Mouse (Mus musculus) lung, postnatal 4 days (tissue): ENCODE results near the gene Efcab8.
"Not testable (repeated sequence)": the region's sequence is repeated elsewhere in the genome, so short reads cannot be mapped to it uniquely, and the experiment has no call there.

ENCODE experiments used
- DNase-seq, 2 experiments: peaks; one replicate each; pipeline ENCODE4 v3.0.0; 2021

Efcab8 gene

GRCm38 (mm10) chr2:153779394-153779981 is at the start of gene Efcab8:
TSS of gene Efcab8 (plus strand) at chr2:153779931.
- no peak for DNase-seq

DNA sequence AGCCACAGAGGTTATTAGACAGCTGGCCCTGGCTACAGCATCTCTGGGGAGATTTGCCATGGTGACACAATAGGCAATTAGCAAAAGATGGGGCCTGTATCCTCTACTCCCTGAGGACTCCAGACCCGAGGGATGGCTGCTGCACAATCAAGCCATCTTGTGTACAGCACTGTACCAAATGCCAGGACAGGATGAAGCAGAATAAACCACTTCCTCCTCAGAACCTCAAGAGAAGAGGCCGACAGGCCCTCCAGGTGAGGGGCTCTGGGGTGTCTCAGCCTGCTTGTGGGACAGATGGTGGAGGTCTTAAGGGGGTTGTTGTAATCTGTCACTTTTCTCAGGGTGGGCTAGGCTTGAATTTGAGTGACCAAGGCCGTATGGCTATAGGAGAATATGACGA is 45.7 kb upstream of the Efcab8 start:
- DNase-seq: no peak

DNA sequence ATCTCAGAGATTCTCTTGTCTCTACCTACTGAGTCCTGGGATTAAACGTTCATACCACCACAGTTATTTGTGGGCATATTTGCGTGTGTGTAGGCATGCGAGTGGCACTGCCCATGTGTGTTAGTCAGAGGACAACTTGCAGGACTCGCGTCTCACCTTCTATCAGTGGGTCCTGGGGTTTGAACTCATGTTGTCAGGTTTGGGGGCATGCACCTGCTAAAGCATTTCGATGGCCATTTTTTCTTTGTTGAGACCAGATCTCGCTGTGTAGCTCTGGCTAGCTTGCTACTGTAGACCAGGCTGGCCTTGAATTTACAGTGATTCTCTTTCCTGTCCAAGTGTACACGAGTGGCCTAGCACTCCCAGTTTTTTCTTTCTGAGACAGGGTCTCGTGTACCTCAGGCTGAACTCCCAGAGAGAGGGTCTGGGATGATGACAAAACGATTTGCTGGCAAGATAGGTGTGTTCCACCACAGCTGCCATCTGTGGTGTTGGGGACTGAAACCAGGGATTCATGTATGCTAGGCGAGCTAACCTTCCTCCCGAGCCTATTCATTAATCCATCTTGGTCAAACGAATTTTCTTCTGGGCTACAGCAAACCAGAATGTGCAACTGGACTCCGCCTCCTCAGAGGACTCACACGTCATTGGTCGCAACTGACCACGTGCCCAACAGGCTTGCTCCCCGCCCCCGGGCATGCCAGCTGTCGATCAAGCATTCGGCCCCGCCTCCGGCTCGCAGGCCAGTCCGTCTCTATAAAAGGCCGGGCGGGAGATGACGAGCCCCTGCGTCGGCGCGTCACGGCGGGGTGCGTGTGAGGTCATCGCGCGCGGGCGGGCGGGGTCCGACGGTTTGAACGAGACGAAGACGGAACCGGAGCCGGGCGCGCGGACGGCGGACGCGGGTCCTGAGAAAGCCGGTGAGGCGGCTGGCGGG is 39.0 kb upstream of the Efcab8 start, which contains the start of gene Mapre1:
Gene Mapre1, plus strand, starts transcription at position 775 of the 937 bp plus-strand sequence.
- peak; percentile 100 for DNase-seq

DNA sequence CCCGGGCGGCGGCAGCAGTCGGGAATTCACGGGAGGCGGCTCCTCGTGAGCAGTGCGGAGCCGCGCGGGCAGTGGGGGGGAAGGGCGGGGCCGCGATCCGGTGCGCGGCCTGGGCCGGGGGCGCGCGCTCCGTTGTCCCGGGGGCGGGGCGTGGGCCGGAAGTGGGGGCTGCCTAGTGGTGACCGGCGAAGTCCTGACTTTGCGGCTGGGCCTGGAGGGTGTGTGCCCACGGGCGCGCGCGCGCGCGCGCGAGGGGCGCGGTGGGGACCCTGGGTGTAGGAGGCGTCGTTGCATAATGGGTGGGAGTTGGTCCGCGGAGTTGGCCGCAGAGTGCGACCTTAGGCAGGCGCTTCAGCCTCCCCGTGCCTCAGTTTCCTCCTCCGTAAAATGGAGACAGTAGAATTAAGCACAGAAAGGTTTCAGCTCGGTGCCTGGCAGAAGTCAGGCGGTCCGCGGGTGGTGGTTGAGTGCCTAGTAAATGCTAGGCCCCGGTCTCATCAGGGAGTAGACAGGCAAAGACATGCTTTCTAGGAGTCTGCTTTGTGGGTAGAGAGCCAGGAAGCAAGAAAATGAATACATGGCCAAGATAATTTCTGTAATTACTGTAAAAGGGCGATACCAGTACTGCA is 38.2 kb upstream of the Efcab8 start:
- DNase-seq: peak; percentile 88 to 91

- DNase-seq: no peak
Observed at GRCm38 (mm10) chr2:153747994-153748393, 31.7 kb upstream of the Efcab8 start.

DNA sequence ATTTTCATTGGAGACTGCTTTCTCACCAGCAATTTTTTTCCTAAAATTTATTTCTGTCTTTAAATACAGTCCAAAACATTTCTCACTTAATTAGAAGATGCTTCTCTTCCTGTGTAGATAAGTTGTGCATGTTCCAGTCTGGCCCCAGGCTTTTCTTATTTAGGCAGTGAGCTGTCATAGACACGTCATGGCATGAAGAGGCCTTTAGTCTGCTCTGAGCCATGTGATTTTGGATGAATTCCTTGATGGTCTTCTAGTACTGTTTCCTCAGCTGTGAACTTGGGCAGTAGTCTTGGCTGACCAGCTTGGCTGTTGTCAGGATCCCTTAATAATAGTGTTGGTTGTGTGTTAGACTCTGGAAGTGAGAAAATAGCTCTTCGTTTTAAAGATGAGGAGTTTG is 29.4 kb upstream of the Efcab8 start:
- peak; percentile 12 to 23 for DNase-seq

- DNase-seq: no peak
Observed at GRCm38 (mm10) chr2:153762121-153762520, 17.6 kb upstream of the Efcab8 start.

GRCm38 (mm10) chr2:153767484-153767883 is 12.2 kb upstream of the Efcab8 start:
- no peak for DNase-seq

- DNase-seq: no peak
Observed at GRCm38 (mm10) chr2:153768881-153769280, 10.8 kb upstream of the Efcab8 start.

DNA sequence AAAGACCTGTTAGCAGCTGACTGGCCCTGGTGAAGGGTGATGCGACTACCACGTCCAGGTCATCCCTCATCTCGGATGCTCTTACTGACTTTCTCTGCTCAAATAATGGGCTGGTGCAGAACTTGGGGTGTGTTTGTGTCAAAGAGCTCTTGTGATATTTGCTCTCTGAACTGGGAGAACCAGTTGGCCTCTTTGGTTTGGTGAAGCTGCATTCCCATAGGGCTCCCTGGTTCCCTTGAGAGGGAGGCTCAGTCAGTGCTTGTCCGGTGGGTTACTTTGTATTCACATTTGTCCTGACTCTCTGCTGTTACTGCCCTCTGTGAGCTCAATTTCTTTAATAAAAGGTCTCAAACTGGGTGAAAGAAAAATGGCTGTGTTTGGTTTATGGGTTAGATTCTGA is 6.8 kb upstream of the Efcab8 start:
- DNase-seq: no peak

- no peak for DNase-seq
Observed at GRCm38 (mm10) chr2:153775472-153775871, 4.3 kb upstream of the Efcab8 start.

DNA sequence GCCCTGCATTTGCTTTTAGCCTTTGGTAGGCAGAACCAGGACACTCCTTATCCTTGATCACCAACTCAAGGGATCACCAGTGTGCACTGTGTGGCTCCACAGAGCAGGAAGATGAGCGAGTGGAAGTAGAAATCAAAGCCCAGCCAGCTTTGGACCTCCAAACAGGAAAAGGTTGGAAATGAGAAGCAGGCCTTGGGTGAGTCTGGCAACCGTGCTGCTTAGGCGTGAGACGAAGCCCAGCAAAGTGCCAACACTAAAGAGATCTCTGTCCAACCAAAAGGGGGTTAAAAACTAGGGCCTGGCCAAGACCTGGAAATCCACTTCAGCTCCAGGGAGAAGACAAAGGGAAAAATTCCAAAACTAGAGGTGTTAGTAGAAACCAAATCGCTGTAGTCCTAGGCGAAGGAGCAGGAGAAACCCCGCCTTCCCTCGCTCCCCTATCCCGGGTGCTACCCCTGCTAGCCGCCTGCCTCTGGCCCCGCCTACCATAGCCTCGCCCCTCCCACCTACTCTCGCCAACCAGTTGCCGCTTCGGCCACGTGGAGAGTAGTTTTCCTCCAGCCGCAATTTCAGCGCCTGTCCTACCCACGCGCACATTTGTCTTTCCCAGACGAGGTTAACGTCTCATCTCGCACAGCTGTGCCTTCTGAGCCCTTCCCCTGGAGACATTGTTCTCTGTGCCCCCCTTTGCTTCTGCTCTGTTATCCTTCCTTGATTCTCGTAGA is 931 bp upstream of the Efcab8 start:
- peak; percentile 87 to 88 for DNase-seq

DNA sequence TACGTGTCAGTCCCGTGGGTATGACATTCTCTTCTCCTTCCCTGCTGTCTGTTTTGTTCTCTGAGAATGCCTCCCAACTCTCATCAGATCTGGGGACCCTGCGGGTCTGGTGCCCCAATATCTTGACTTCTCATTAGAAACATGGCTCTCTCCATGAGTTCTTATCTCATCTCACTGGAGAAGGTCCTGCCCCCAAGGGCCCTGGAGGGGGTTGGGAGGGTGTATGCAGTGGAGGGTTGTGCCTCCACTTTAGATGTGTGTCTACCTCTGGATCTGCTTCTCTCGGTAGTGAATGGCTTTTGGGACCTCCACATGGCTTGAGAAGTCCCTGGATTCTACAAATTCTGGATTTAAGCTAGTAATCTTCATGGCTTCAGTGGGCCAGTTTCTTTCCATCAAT is 1.4 kb downstream of the Efcab8 start:
- DNase-seq: no peak

GRCm38 (mm10) chr2:153784668-153785067 is 4.9 kb downstream of the Efcab8 start:
- peak; percentile 19 to 29 for DNase-seq

GRCm38 (mm10) chr2:153793366-153793765 is 13.6 kb downstream of the Efcab8 start:
- DNase-seq: no peak

DNA sequence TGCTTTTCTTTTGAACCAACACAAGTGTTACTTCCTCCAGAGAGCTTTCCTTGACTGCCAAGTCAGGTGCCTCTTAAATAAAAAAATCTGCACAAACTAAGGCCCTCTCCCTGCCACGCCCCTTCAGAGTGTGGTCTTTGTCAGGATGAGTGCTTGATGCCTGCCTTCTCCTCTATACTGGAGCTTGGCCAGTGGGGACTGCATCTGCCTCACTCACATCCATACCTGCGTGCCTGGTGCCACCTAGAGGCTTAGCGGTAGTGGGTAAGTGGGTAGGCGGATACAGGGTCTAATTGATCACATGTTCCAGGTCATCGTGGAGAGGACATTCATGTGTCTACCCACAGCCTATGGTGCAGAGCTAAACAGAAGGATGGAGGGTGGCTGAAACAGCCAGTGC is 15.4 kb downstream of the Efcab8 start:
- peak; percentile 42 to 48 for DNase-seq

DNA sequence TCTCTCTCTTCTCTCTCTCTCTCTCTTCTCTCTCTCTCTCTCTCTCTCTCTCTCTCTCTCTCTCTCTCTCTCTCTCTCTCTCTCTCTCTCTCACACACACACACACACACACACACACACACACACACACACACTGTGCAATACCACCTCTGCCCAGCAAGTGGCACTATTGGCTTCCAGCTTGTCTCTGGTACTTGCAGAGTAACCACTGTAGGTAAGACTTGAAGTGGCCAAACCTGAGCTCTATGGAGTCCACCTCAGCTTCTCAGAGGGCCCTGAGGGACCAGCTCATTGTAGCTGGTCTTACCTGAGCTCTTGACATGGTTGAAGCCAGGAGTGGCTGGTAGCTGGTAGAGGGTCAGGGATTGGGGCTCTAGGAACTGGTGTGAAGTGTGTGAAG is 27.7 kb downstream of the Efcab8 start:
- DNase-seq: peak; percentile 53 to 64

- DNase-seq: no peak
Observed at GRCm38 (mm10) chr2:153808146-153808545, 28.4 kb downstream of the Efcab8 start.

GRCm38 (mm10) chr2:153808841-153809240 is 29.1 kb downstream of the Efcab8 start:
- DNase-seq: no peak

GRCm38 (mm10) chr2:153809921-153810320 is 30.2 kb downstream of the Efcab8 start:
- DNase-seq: no peak

DNA sequence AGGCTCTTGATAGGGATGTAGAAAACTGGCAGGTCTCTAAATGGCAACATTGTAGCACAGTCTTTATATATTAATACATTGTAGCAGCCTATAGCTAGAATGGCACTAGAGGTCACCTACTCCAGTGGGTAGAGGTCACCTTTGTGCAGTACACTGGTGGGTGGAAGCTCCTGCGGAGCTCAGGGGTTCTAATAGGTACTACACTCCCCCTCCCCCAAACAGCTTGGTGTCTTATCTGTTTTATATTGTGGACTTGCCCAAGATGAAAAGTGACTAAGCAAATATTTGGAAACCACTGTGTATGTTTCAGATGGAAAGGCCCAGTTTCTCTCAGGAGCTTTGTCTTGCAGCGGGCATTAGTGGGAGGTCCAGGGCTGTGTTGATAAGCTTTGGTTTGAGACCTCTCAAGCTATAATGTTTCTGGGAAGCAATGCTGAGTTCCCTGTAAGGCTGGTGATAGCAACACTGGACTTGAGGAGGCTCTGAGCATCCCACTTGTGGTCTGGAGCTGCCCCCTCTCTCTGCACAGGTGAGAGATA is 42.3 kb downstream of the Efcab8 start:
- DNase-seq: no peak

GRCm38 (mm10) chr2:153824593-153824992 is 44.9 kb downstream of the Efcab8 start:
- DNase-seq: peak; percentile 39 to 70

DNA sequence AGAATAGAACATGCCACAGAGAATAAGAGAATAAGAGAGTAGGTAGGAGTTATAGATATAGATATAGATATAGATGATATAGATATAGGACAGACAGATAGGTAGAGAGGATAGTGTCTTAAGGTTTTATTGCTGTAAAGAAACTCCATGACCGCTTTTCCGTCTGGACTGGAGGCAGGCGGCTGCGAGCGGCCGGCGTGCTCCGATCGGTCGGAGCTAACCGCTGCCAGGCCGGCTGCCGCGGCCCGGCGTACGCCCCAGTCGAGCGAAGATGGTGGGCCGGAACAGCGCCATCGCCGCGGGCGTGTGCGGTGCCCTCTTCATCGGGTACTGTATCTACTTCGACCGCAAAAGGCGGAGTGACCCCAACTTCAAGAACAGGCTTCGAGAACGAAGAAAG is 46.2 kb downstream of the Efcab8 start:
- not testable (repeated sequence) for DNase-seq
